Mouse (Mus musculus): ENCODE measurements around the gene Lrrc10b. TPM values are rescaled to one million over a fixed set of nuclear protein-coding genes. Genes with fewer than 3 reads are reported as not detected.

The Lrrc10b gene
- polyA plus RNA-seq, 1 experiment from 2014 or later, result 2.4 TPM

DNA sequence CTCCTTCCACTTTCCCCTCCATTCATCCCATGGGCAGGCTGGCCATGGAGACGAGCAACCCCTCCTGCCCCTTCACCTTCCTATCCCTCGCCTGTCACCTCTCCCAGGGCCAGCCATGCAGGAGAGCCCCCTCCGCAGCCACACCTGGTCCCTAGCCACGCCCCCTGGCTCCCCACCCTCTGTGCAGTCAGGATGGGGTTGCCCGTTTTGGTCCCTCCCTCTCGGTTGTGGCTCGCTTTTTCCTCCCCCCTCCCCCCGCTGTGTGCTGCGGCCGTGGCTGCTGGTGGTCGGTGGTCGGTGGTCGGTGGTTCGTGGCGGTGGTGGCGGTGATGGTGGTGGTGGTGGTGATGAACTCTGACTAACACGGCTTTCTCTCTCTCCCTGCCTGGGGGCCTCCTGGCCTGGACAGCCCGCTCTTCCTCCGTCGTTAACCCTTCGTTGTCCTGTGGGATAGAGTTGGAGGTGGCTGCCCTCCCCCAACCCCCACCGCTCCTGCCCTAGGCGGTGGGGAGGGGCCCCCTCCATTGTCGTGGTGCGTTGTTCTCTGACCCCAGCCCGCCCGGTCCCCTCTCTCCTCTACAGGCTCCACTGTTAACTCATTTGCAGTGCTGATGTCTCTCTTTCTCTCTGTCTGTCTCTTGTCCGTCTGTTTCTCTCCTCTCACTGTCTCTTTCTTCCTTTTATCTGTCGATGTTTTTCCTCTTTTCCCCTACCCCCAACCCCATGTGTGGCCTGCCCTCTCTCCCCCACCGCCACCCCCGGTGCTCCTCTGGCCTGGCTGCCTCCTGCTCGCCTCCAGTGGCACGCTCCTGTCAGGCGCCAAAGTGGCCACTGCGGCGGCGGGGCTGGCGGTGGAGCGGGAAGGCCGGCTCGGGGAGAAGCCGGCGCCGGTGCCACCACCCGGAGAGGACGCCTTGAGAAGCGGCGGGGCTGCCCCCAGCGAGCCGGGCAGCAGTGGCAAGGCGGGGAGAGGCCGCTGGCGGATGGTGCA is 35.0 kb downstream of the Lrrc10b start:
- H3K9ac ChIP-seq, result no peak overlapping the region
- peaks cover 28% of the 10 kb centered on the region for H3K4me1 ChIP-seq
- no peaks in the 10 kb centered on the region for H3K27me3 ChIP-seq (replicated peaks)
- no peaks in the 10 kb centered on the region; the same call in 1 of the 2 replicates for H3K36me3 ChIP-seq (replicated peaks)
- H3K4me3 ChIP-seq, result 0 out of 2 replicates have a peak overlapping the region, but pooled peaks have one; percentile 13
- H3K9me3 ChIP-seq, result no peaks in the 10 kb centered on the region
- ATAC-seq (replicated peaks), result 0 out of 2 replicates have a peak, but pooled peaks have one; percentile 25
- H3K27ac ChIP-seq, result no peak overlapping the region
- 6% methylated on average over 52 of the region's 53 CpGs for WGBS
- peak overlapping the region; percentile 32 for H3K4me2 ChIP-seq

- H3K4me1 ChIP-seq, result peaks cover 41% of the 10 kb centered on the region
- 77% methylated on average over 12 of the region's 12 CpGs for WGBS
- H3K36me3 ChIP-seq (replicated peaks), result no peaks in the 10 kb centered on the region; the same call in 1 of the 2 replicates
- H3K9ac ChIP-seq, result no peak overlapping the region
- no peaks in the 10 kb centered on the region for H3K9me3 ChIP-seq
- H3K27me3 ChIP-seq (replicated peaks), result no peaks in the 10 kb centered on the region
- no peak overlapping the region for H3K4me2 ChIP-seq
- H3K4me3 ChIP-seq, result no peak overlapping the region
- H3K27ac ChIP-seq, result no peak overlapping the region
- no peak for ATAC-seq (replicated peaks)
Observed at GRCm38 (mm10) chr19:10417436-10417835, 39.8 kb downstream of the Lrrc10b start.

GRCm38 (mm10) chr19:10416889-10417288 is 40.4 kb downstream of the Lrrc10b start:
- Histone ChIP-seq H3K36me3 (replicated peaks) (no peaks in the 10 kb centered on the region; the same call in 1 of the 2 replicates), H3K4me3 (no peak overlapping the region), H3K27me3 (replicated peaks) (no peaks in the 10 kb centered on the region), H3K9ac (no peak overlapping the region), H3K27ac (no peak overlapping the region), H3K4me1 (peaks cover 35% of the 10 kb centered on the region), H3K4me2 (no peak overlapping the region), H3K9me3 (no peaks in the 10 kb centered on the region)
- no peak for ATAC-seq (replicated peaks)
- WGBS, result 61% methylated on average over 8 of the region's 8 CpGs

GRCm38 (mm10) chr19:10415508-10415907 is 41.8 kb downstream of the Lrrc10b start:
- no peak overlapping the region for H3K4me2 ChIP-seq
- H3K4me1 ChIP-seq, result peaks cover 40% of the 10 kb centered on the region
- 75% methylated on average over 5 of the region's 5 CpGs for WGBS
- ATAC-seq (replicated peaks), result no peak
- H3K27me3 ChIP-seq (replicated peaks), result no peaks in the 10 kb centered on the region
- H3K27ac ChIP-seq, result no peak overlapping the region
- H3K9me3 ChIP-seq, result no peaks in the 10 kb centered on the region
- no peak overlapping the region for H3K9ac ChIP-seq
- H3K4me3 ChIP-seq, result no peak overlapping the region
- H3K36me3 ChIP-seq (replicated peaks), result no peaks in the 10 kb centered on the region; the same call in 1 of the 2 replicates

- Histone ChIP-seq H3K9ac (peak overlapping the region; percentile 25; the same call in 1 of the 2 replicates), H3K36me3 (replicated peaks) (no peaks in the 10 kb centered on the region; the same call in 1 of the 2 replicates), H3K4me3 (peak overlapping the region; percentile 23), H3K4me2 (peak overlapping the region; percentile 48), H3K9me3 (no peaks in the 10 kb centered on the region), H3K27ac (peak overlapping the region; percentile 58), H3K4me1 (peaks cover 52% of the 10 kb centered on the region), H3K27me3 (replicated peaks) (no peaks in the 10 kb centered on the region)
- WGBS, result under 1% methylated on average over 19 of the region's 19 CpGs
- ATAC-seq (replicated peaks), result peak; percentile 85
Observed at GRCm38 (mm10) chr19:10413701-10414242, 43.5 kb downstream of the Lrrc10b start.

Other genes with a start within 250 kb of the Lrrc10b start
- gene Myrf, start 216.7 kb downstream of the Lrrc10b start, polyA plus RNA-seq (2015; fragmentation: Nextera tagmentation; extraction: Ambion mirVana), result 0.62 and 0.79 TPM in 2 replicates
- 12.7 and 13.4 TPM in 2 replicates for gene Dagla, start 152.6 kb downstream of the Lrrc10b start, polyA plus RNA-seq (2015; fragmentation: Nextera tagmentation; extraction: Ambion mirVana)
- 19.6 and 21.0 TPM in 2 replicates for gene Syt7, start 68.4 kb downstream of the Lrrc10b start, polyA plus RNA-seq (2015; fragmentation: Nextera tagmentation; extraction: Ambion mirVana)
- gene Ppp1r32, start 25.5 kb upstream of the Lrrc10b start, polyA plus RNA-seq (2015; fragmentation: Nextera tagmentation; extraction: Ambion mirVana), result 2.4 and 3.7 TPM in 2 replicates
- 53.4 and 58.9 TPM in 2 replicates for gene Cpsf7, start 67.8 kb upstream of the Lrrc10b start, polyA plus RNA-seq (2015; fragmentation: Nextera tagmentation; extraction: Ambion mirVana)
- gene Sdhaf2, start 68.7 kb upstream of the Lrrc10b start, polyA plus RNA-seq (2015; fragmentation: Nextera tagmentation; extraction: Ambion mirVana), result 61.0 and 64.5 TPM in 2 replicates
- gene Tmem216, start 98.8 kb upstream of the Lrrc10b start, polyA plus RNA-seq (2015; fragmentation: Nextera tagmentation; extraction: Ambion mirVana), result 50.1 and 51.1 TPM in 2 replicates
- gene Cyb561a3, start 119.7 kb upstream of the Lrrc10b start, polyA plus RNA-seq (2015; fragmentation: Nextera tagmentation; extraction: Ambion mirVana), result 24.1 and 25.0 TPM in 2 replicates
- gene Tmem138, start 119.9 kb upstream of the Lrrc10b start, polyA plus RNA-seq (2015; fragmentation: Nextera tagmentation; extraction: Ambion mirVana), result 38.8 and 43.6 TPM in 2 replicates
- gene Ddb1, start 147.9 kb upstream of the Lrrc10b start, polyA plus RNA-seq (2015; fragmentation: Nextera tagmentation; extraction: Ambion mirVana), result 252 and 255 TPM in 2 replicates
- 26.0 and 29.6 TPM in 2 replicates for gene Tkfc, start 148.2 kb upstream of the Lrrc10b start, polyA plus RNA-seq (2015; fragmentation: Nextera tagmentation; extraction: Ambion mirVana)
- gene Vwce, start 176.7 kb upstream of the Lrrc10b start, polyA plus RNA-seq (2015; fragmentation: Nextera tagmentation; extraction: Ambion mirVana), result 1.0 and 1.6 TPM in 2 replicates
- not detected in 2 replicates for gene Pga5, start 220.6 kb upstream of the Lrrc10b start, polyA plus RNA-seq (2015; fragmentation: Nextera tagmentation; extraction: Ambion mirVana)
- gene Vps37c, start 231.3 kb upstream of the Lrrc10b start, polyA plus RNA-seq (2015; fragmentation: Nextera tagmentation; extraction: Ambion mirVana), result 31.8 TPM in 2 replicates